Mouse (Mus musculus) G1E (cell line): ENCODE measurements around the gene Noxred1. TPM values are rescaled to one million over a fixed set of nuclear protein-coding genes. Genes with fewer than 3 reads are reported as not detected.

Source experiments
- ATAC-seq: 2 replicates; pipeline ENCODE4 v1.8.0; 2016; ENCODE audit warnings: mild to moderate bottlenecking; ENCODE audit not compliant: insufficient number of reproducible peaks, poor library complexity, low FRiP score, severe bottlenecking; ENCODE audit errors: extremely low read depth
- DNase-seq: peaks from one replicate; pipeline ENCODE4 v3.0.0; 2012; ENCODE audit warnings: low spot score
- H3K27me3 ChIP-seq: 2 replicates; pipeline ENCODE4 v1.6.1; 2012; ENCODE audit warnings: mild to moderate bottlenecking, low read length, inconsistent platforms; ENCODE audit not compliant: insufficient read depth
- H3K36me3 ChIP-seq: replicated peaks from 2 replicates; pipeline ENCODE3; 2012; ENCODE audit warnings: mild to moderate bottlenecking, inconsistent platforms
- H3K4me1 ChIP-seq: 2 replicates; pipeline ENCODE4 v1.6.1; 2012; ENCODE audit warnings: low read depth, low read length, inconsistent platforms, mixed read lengths; ENCODE audit not compliant: insufficient read depth
- H3K4me3 ChIP-seq: 2 replicates; pipeline ENCODE4 v1.5.1; 2012; ENCODE audit warnings: low read depth, mild to moderate bottlenecking, inconsistent platforms, low read length, moderate library complexity, mixed read lengths
- H3K9me3 ChIP-seq: replicated peaks from 2 replicates; pipeline ENCODE4 v1.6.1; 2012; ENCODE audit warnings: inconsistent platforms
- CTCF ChIP-seq: IDR thresholded peaks from 2 replicates; pipeline ENCODE4 v1.5.1; 2012; ENCODE audit warnings: low read depth, low read length, inconsistent platforms, mixed read lengths
- GATA1 ChIP-seq: IDR thresholded peaks from 2 replicates; pipeline ENCODE4 v1.6.1; 2012; ENCODE audit warnings: borderline replicate concordance, low read length, inconsistent platforms, mixed read lengths
- GATA2 ChIP-seq: IDR thresholded peaks from 2 replicates; pipeline ENCODE4 v1.6.1; 2012; ENCODE audit warnings: low read depth, low read length, inconsistent platforms, borderline replicate concordance
- POLR2AphosphoS5 ChIP-seq: IDR thresholded peaks from 2 replicates; pipeline ENCODE4 v1.6.1; 2012; ENCODE audit warnings: low read depth, low read length, inconsistent platforms; ENCODE audit not compliant: insufficient replicate concordance
- TAL1 ChIP-seq: conservative IDR thresholded peaks from 2 replicates; pipeline ENCODE4 v1.6.1; 2012; ENCODE audit warnings: low read depth, low read length, inconsistent platforms, mixed read lengths
- polyA plus RNA-seq: library from polyadenylated mRNA; stranded (reverse); fragments of >175 nt; gene quantifications from 2 replicates; pipeline ENCODE4 v1.2.3, GENCODE M21; 2012
- total RNA-seq, 2 experiments: library from RNA; stranded (forward) in 1 of 2; stranded (reverse) in 1 of 2; fragments of 200-1000 nt in 1 of 2; fragments of >200 nt in 1 of 2; fragmentation: Nextera tagmentation in 1 of 2; gene quantifications; 2 replicates each; pipeline ENCODE4 v1.2.3; 2014 to 2017

Noxred1 gene
- total and polyA plus RNA-seq, 3 experiments, result 0.11 to 0.75 TPM; not detected in 1

- Histone ChIP-seq H3K36me3 (peaks cover 35% of the 10 kb centered on the region), H3K27me3 (peaks cover 3% of the 10 kb centered on the region; the same call in 1 of the 2 replicates), H3K4me3 (no peak overlapping the region), H3K4me1 (no peaks in the 10 kb centered on the region), H3K9me3 (peaks cover 3% of the 10 kb centered on the region)
- no peak for TF ChIP-seq POLR2AphosphoS5
- TF ChIP-seq GATA2, result no peak
- no peak for TF ChIP-seq GATA1
- no peak for TF ChIP-seq TAL1
- no peak for TF ChIP-seq CTCF
- DNase-seq, result no peak
- ATAC-seq, result no peak
These were observed 1.5 kb downstream of the Noxred1 start for GRCm38 (mm10) chr12:87236882-87237483.

- Histone ChIP-seq H3K4me1 (peaks cover 3% of the 10 kb centered on the region; the same call in 1 of the 2 replicates), H3K9me3 (peaks cover 5% of the 10 kb centered on the region), H3K36me3 (no peaks in the 10 kb centered on the region), H3K4me3 (no peak overlapping the region), H3K27me3 (peaks cover 3% of the 10 kb centered on the region; the same call in 1 of the 2 replicates)
- DNase-seq (no peak), ATAC-seq (peak; percentile 22; the same call in 1 of the 2 replicates)
- no peak for TF ChIP-seq POLR2AphosphoS5
- no peak for TF ChIP-seq CTCF
- no peak for TF ChIP-seq GATA1
- TF ChIP-seq GATA2, result no peak
- no peak for TF ChIP-seq TAL1
These were observed 8.1 kb downstream of the Noxred1 start for GRCm38 (mm10) chr12:87230379-87230895.

- no peak for TF ChIP-seq TAL1
- no peak for TF ChIP-seq CTCF
- no peak for TF ChIP-seq GATA2
- TF ChIP-seq GATA1, result no peak
- no peak for TF ChIP-seq POLR2AphosphoS5
- peaks cover 7% of the 10 kb centered on the region; the same call in 1 of the 2 replicates for H3K4me1 ChIP-seq
- ATAC-seq (no peak), DNase-seq (no peak)
- no peak overlapping the region for H3K4me3 ChIP-seq
- H3K9me3 ChIP-seq, result peaks cover 5% of the 10 kb centered on the region
- peaks cover 6% of the 10 kb centered on the region for H3K27me3 ChIP-seq
- no peaks in the 10 kb centered on the region for H3K36me3 ChIP-seq
These were observed 8.9 kb downstream of the Noxred1 start for GRCm38 (mm10) chr12:87229633-87230032.

- H3K9me3 ChIP-seq, result peaks cover 5% of the 10 kb centered on the region
- no peak overlapping the region for H3K4me3 ChIP-seq
- TF ChIP-seq CTCF (no peak), GATA2 (no peak), TAL1 (no peak), GATA1 (no peak), POLR2AphosphoS5 (no peak)
- H3K36me3 ChIP-seq, result no peaks in the 10 kb centered on the region
- no peak for ATAC-seq
- H3K4me1 ChIP-seq, result peaks cover 9% of the 10 kb centered on the region
- no peak for DNase-seq
- H3K27me3 ChIP-seq, result peaks cover 4% of the 10 kb centered on the region; the same call in 1 of the 2 replicates
These were observed 11.7 kb downstream of the Noxred1 start for GRCm38 (mm10) chr12:87226801-87227200.

- peaks cover 5% of the 10 kb centered on the region for H3K9me3 ChIP-seq
- H3K4me3 ChIP-seq, result no peak overlapping the region
- TF ChIP-seq CTCF (no peak), GATA1 (no peak), TAL1 (no peak), POLR2AphosphoS5 (no peak), GATA2 (no peak)
- H3K27me3 ChIP-seq, result peaks cover 4% of the 10 kb centered on the region; the same call in 1 of the 2 replicates
- DNase-seq, result no peak
- H3K4me1 ChIP-seq, result peaks cover 9% of the 10 kb centered on the region
- no peak for ATAC-seq
- no peaks in the 10 kb centered on the region for H3K36me3 ChIP-seq
These were observed 13.6 kb downstream of the Noxred1 start for GRCm38 (mm10) chr12:87224950-87225349.

GRCm38 (mm10) chr12:87219362-87219761, 19.2 kb downstream of the Noxred1 start:
- Histone ChIP-seq H3K4me3 (no peak overlapping the region), H3K4me1 (peaks cover 2% of the 10 kb centered on the region; the same call in 1 of the 2 replicates), H3K9me3 (no peaks in the 10 kb centered on the region), H3K36me3 (no peaks in the 10 kb centered on the region), H3K27me3 (peaks cover 7% of the 10 kb centered on the region)
- no peak for TF ChIP-seq TAL1
- TF ChIP-seq GATA2, result no peak
- no peak for TF ChIP-seq CTCF
- TF ChIP-seq POLR2AphosphoS5, result no peak
- TF ChIP-seq GATA1, result no peak
- ATAC-seq (no peak), DNase-seq (no peak)
